Mouse (Mus musculus): ENCODE data around the gene Atxn2.
"Not testable (repeated sequence)": the region's sequence is repeated elsewhere in the genome, so short reads cannot be mapped to it uniquely, and the experiment has no call there.

Gene Atxn2

DNA sequence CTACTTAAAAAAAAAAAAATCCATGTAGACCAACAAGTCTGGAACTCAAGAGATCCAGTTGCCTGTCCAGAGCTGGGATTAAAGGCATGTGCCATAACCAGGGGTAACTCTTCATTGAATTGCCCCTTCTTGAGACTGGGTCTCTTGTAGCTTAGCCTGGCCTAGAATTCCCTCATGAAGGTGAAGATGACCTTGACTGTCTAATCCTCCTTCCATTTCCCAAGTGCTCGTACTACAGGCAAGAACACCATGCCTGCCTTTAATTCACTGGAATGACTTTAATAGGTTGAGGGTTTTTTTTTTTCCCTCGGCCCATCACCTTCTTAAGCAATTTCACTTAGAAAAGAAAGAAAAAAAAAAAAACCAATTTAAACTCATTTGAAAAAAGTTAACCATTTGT is 735 bp upstream of the Atxn2 start:
- intact Hi-C loops (cut with DNase I) = loop anchor here (5.0 kb wide), 1 partner anchor 137 kb away; the partner anchor contains the start of gene Pheta1

DNA sequence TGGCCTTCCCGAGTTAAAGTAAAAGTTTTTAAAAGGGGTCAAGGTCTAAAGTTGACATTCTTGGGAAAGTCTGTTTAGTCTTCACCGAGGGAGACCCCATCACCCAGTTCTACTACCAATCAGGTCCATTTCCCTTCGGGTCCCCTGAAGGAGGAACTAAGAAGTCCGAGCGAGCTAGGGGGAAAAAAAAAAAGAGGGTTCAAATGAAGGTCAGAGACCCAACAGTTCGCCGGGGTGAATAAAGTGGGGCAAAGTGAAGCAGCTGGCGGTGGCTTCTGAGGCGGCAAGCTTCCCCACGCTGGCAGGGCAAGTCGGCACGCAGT is 325 bp upstream of the Atxn2 start:
- intact Hi-C loops (cut with DNase I) = loop anchor here (5.0 kb wide), 1 partner anchor 136 kb away; the partner anchor contains the start of gene Pheta1

DNA sequence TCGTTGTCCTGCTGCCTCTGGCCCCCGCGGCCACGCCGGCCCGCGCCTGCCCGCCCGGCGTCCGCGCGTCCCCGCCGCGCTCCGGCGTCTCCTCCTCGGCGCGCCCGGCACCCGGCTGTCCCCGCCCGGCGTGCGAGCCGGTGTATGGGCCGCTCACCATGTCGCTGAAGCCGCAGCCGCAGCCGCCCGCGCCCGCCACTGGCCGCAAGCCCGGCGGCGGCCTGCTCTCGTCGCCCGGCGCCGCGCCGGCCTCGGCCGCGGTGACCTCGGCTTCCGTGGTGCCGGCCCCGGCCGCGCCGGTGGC is 743 bp downstream of the Atxn2 start:
- intact Hi-C loops (cut with DNase I) = loop anchor here (5.0 kb wide), 1 partner anchor 135 kb away; the partner anchor contains the start of gene Pheta1

DNA sequence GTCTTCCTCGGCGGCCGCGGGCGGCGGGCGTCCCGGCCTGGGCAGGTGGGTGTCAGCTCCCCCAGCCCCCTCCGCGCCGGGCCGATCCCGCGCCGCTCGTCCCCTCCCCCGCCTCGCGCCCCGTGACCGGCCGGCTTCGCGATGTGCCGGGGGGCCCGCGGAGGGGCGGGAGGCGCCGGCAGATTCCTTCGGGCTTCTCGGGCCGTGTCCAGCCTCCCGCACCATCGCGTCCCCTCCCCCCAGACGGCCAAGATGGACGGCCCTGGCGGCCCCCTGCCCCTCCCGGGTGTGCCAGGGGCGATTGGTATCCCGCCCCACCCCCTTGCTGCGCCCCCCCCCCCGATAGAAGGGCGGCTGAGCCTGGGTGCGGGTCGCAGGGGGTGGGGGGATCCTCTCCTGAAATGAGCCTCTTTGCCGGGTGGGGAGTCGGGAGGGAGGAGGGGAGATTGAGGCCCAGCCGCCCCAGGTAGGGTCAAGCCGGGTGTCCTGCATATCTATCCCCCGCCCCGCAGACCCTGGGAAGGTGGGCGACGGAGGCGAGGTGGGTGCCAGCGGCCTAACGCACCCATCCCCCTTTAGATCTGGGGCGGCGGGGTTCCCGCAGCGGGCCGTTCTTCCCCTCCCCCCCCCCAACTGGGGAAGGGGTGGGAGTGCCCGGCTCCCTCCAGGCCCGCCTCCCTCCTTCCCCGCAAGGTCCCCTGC is 1.2 kb downstream of the Atxn2 start:
- intact Hi-C loops (cut with DNase I) = loop anchor here (5.0 kb wide), 1 partner anchor 135 kb away; the partner anchor contains the start of gene Pheta1

DNA sequence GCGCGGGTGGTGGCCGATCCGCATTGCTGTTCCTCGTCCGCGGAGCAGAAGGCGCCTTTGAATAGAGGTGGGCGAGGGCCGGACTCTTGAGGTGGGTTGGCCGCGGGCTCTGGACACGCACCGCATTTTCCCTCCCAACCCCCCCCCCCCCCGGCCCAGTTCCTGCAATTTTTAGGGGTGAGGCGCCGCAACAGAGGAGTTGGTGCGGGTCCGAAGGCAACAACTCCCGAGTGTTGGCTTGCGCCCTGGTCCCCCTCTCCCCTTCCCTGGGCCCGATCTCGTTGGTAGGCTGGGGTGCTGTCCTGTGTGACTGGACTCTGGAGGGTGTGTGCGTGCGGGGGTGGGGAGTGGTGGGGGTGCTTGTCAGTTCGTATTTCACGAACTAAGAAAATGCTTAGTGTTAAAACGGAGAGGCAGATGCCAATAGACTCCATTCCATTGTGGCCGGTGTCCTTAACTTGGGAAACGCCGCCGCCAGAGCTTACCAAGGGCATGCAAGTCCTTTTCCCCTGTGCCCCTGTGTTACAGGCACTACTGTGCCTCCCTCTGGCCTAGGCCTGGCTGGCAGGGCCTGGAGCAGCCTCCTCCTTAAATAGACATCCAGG is 1.9 kb downstream of the Atxn2 start:
- intact Hi-C loops (cut with DNase I) = loop anchor here (5.0 kb wide), 1 partner anchor 134 kb away; the partner anchor contains the start of gene Pheta1

DNA sequence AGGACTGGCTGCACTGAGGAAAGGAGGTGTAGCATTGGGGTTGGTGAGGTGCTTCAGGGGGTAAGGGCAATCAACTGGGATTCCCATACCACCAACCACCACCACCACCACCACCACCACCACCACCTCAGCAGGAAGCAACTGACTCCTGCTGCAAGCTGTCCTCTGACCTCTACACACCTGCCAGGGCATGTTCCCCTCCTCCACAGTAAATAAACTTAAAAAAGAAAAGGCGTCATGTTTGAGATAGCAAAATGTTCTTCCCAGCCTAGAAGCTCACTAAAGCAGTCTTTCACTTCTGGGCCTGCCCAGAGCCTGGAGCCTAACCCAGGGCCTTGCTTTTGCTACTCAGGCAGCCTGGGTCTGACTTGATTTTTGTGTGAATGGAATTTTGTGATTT is 3.2 kb downstream of the Atxn2 start:
- intact Hi-C loops (cut with DNase I) = loop anchor here (5.0 kb wide), 1 partner anchor 133 kb away; the partner anchor contains the start of gene Pheta1

DNA sequence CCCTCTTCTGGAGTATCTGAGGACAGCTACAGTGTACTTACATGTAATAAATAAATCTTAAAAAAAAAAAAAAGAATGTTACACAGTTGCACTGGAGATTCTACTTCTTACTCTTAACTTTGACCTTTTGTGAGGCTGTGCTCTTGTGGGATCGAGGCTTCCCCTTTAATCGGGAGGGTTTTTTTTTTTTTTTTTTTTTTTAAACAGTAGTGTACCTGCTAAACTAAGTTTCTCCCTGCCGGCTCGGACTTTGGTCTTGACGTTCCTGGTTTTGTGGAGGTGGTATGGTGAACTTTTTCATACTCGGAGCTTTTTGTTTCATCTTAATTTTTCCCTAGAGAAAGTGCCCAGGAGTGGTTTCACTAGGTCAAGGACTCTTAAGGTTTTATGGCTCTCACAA is 3.8 kb downstream of the Atxn2 start:
- intact Hi-C loops (cut with DNase I) = loop anchor here (5.0 kb wide), 1 partner anchor 132 kb away; the partner anchor contains the start of gene Pheta1

DNA sequence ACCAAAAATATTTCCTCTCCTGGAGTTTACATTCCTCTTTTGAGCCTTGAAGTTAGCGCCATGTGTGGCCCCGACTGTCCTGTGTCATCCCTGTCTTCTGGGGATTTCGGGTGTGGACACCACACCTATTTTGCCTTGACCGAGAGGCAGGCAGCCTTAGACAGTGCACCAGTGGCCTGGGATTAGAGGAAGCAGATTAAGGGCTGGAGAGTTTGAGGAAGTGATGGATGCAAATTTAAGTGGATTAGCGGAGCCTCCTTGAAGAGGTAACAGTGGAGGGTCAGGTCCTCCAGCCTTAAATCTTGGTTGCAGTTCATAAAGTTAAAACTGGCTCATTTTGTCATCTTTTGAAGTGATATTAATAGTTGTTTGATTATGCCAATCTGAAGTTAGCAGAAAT is 7.3 kb downstream of the Atxn2 start:
- intact Hi-C loops (cut with DNase I) = no loop called here

DNA sequence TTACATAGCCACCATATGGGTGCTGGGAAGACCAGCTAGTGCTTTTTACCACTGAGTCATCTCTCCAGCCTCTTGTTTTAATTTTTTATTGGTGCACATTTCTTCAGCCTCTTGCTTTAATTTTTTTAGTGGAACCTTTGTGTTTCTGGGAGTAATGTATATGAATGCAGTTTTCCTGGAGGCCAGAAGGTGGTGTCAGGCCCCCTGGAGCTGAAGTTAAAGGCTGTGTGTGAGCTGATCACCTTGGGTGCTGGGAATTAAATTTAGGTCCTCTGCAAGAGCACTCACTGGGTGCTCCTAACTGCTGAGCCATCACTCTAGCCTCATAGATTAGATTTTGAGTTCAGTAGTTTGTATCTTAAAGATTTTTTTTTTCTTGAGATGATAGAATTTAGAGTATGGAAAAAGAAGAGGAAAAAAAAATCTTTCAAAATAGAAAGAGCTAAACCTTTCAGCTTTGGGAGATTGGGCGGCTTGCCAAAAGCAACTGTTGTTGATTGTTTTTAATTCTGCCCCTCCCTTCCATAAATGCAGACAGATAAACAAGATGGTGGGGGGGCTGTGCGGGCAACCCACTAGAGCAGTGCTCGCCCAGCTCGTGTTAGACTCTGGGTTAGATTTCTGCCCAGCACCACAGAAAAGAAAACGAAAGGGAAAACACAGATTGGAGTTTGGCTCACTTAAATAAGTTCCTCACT is 9.9 kb downstream of the Atxn2 start:
- intact Hi-C loops (cut with DNase I) = no loop called here

DNA sequence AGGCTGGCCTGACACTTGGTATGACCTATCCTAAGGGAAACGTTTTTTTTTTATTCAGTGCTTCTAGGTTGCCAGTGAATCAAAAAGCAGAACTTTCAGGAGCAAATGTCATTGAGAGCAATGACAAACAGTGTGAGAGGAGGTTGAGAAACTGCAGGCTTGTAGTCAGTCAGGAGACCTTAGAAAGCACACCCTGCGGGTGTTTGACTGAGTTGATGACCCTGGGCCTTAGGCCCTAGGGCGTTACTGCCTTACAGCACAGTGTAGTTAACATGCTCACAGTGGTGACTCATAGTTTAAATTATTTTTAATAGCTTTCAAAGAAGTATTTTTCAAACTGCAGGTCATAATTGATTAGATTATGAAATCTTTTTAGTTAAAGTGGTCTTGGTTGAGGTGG is 10.7 kb downstream of the Atxn2 start:
- intact Hi-C loops (cut with DNase I) = no loop called here

DNA sequence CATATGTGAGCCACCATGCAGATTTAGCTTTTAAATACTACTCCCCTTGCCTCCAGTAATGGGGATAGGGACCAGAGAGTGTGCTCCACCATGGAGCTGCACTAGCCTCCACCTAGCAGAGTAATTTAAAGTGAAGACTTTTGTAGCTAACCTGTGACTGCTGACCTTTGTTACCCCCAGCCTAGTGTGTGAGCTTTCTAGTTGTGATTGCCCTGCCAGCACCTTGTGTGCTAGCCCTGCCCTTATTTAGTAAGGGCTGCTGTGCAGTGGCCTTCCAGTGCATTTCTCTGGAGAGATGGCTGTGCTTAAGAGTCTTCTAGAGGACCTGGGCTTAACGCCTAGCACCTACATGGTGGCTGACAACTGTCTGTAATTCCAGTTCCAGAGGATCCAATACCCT is 13.5 kb downstream of the Atxn2 start:
- intact Hi-C loops (cut with DNase I) = no loop called here

DNA sequence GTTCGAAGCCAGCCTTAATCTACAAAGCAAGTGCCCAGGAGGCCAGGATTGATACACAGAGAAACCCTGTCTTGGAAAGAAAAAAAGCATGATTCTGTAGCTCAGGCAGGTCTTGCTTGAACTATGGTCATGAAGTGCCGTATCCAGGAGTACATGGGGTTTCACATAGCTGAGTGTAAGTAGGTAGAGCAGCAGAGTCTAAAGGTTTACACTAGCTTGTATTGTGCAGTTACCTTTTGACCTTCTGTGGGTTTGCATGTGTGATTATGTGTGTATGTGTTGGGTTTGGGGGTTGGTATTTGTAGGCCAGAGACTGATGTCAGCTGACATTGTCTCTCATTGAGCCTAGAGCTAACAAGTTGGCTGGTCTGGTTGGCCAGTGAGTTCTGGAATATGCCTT is 18.9 kb downstream of the Atxn2 start:
- intact Hi-C loops (cut with DNase I) = no loop called here

DNA sequence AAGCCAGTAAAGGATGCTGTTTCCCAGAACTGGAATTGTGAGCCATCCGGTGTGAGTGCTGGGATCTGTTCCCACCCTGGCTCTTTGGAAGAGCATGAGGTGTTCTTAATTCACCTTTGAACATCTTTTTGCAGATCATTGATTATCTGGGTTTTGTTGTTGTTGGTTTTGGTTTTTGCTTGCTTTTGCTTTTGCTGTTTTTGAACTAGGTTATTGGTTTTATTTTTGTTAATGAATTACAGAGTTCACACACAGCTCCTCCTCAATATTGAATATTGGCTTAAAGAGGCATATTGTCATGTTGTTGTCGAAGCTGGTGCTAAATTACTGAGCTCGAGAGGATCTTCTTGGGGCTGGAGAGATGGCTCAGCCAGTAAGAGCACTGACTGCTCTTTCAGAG is 25.5 kb downstream of the Atxn2 start:
- intact Hi-C loops (cut with DNase I) = no loop called here

DNA sequence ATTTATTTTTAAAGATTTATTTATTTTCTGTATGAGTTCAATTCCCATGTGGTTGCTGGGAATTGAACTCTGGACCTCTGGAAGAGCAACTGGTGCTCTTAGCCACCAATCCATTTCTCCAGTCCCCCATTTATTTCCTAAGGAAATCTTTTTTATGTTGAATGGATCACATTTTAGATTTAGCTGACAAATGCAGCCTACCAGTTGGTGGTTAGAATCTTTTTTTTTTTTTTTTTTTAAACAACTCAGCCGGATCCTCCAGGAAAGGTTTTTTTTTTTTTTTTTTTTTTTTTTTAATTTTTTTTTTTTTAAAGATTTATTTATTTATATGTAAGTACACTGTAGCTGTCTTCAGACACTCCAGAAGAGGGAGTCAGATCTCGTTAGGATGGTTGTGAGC is 27.0 kb downstream of the Atxn2 start:
- intact Hi-C loops (cut with DNase I) = not testable (repeated sequence)

DNA sequence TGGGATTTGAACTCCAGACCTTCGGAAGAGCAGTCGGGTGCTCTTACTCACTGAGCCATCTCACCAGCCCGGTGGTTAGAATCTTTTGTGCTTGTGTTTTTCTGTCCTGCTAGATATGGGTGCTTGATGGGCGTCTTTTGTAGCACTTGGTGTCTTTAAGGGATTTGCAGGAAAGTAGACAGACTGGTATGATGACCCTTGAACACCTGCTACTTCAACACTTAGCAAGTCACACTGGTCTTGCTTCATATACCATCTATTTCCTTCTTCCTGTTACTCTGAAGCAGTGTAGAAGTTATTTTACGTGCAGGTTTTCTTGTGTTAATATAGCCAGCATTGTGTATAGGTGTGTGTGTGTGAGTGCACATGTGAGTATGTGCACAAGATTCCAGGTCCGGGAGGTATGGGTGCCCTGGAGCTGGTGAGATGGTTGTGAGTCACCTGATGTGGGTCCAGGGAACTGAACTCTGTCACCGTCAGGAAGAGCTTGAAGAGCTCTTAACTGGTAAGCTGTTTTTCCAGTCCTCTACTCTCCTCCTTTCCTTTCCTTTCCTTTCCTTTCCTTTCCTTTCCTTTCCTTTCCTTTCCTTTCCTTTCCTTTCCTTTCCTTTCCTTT is 27.5 kb downstream of the Atxn2 start:
- intact Hi-C loops (cut with DNase I) = no loop called here

DNA sequence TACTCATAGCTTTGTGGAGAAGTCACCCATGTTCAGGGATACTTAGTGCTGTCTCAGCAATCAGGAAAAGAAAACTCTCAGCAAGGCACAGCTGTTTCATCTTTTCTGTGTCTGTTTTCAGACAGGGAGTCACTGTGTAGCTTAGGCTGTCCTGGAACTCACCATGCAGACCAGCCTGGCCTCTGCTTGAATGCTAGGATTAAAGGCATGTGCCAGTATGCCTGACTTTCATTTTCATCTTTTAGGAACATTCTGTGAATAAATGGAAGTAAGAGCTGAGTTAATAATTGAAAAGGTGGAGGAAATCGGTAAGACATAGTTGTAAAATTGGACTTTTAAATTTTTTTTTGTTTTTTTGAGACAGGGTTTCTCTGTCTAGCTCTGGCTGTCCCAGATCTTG is 29.4 kb downstream of the Atxn2 start:
- intact Hi-C loops (cut with DNase I) = no loop called here

DNA sequence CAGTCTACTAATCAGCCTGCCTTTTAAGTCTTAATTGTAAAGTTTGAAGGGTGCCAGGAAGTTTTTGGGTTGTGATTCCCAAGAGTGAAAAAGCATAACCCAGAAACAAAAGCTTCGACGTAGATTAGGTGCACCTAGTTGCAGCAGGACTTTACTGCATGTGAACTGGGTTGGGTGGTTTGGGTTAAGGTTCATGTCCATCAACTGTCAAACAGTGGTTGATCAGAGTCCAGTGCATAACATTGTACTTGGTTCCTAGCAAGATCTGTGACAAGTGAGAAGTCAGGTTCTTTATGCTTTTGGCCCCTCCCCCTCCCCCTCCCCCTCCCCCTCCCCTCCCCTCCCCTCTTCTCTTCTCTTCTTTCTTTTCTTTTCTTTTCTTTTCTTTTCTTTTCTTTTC is 31.8 kb downstream of the Atxn2 start:
- intact Hi-C loops (cut with DNase I) = no loop called here

DNA sequence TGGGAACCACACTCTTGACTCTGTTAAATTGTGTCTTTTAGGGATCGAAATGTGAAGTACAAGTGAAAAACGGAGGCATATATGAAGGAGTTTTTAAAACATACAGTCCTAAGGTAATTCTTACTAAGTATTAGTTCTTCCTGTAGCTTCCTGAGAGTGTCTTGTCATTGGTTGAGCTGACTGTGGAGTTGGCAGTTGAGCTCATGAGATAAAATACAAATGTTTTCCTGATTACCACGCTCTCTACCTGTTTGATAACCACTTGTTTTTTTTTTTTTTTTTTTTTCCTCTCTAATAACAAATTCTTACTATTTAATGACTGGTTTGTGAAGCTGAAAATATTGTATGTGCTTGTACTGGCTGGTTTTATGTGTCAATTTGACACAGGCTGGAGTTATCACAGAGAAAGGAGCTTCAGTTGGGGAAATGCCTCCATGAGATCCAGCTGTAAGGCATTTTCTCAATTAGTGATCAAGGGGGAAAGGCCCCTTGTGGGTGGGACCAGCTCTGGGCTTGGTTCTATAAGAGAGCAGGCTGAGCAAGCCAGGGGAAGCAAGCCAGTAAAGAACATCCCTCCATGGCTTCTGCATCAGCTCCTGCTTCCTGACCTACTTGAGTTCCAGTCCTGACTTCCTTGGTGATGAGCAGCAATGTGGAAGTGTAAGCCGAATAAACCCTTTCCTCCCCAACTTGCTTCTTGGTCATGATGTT is 36.9 kb downstream of the Atxn2 start:
- intact Hi-C loops (cut with DNase I) = not testable (repeated sequence)

DNA sequence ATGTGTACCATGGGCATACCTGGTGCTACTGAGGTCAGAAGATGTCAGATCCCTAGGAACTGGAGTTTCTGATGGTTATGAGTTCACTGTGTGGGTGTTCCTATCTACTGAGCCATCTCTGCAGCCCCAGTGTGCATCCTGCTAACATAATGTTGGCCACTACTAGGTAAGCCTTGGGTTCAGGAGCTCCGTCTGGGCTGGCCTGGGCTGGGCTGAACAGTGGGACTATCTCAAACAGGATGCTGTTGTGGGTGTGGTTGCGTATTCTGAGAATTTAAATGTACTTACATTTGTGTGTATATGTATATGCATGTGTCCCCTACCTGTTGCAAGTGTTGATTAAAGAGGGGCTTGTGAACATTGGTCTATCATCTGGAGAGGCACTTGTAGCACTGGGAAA is 38.5 kb downstream of the Atxn2 start:
- intact Hi-C loops (cut with DNase I) = no loop called here

DNA sequence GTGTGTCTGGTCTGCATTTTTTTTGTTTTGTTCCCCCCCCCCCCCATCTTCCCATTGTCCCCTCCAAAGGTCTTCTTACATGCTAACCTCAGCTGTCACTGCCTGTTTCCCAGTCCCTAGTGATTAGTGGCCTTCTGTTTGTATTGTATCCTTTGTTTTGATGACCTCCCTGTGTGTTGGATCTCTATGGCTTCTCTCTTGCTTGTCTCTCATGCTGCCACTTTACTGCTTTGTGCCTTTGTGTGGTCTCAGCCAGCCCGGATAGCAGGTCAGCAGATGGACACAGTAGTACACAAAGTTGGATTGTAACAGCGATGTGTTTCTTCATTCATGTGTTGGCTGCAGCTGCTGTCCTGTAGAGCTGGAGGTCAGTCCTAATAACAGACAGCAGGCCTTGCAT is 46.8 kb downstream of the Atxn2 start:
- intact Hi-C loops (cut with DNase I) = no loop called here

DNA sequence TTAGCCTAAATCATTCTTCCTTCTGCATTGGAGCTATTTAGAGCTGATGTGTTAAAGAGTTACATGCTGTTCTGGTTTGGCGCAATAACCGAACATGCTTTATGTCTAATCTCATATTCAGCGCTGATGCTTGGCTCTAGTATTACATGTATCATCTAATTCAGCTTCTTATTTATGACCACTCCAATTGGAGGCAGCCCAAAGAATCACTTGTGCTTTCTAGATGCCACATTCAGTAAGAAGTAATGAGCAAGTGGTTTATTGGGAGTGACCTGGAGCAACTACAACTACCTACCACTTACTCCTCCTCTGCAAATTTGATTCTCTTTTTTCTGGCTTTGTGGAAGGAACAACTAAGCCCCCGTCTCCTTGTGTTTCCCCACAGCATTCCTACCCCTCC is 47.2 kb downstream of the Atxn2 start:
- intact Hi-C loops (cut with DNase I) = no loop called here

DNA sequence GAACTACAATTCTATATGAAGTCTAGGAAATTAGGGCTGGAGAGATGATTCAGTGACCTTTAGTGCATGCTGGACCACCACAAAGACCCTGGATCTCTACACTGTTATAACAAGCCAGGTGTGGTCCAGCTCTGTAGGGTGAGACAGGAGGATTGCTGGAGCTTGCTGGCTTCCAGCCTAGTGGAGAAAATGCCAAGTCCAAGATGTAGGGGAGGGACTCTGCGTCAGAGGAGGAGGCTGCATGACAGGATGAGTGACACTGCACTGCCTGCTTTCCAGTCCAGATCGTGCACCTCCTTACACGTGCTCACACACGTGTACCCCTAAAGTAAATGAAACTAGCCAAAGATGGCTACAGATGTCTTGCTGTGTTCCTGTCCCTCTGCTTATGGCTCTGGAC is 48.8 kb downstream of the Atxn2 start:
- intact Hi-C loops (cut with DNase I) = no loop called here

Measured in adrenal gland (tissue).